Mouse (Mus musculus): ENCODE results near the gene Birc5.

- TF ChIP-seq CTCF (IDR thresholded peaks at IDR 0.05; ENCODE audit: borderline replicate concordance, control insufficient read depth, extremely low read depth, insufficient read depth, low read length, poor library complexity), result no peak
- TF ChIP-seq POLR2A (IDR thresholded peaks at IDR 0.05; ENCODE audit: control insufficient read depth, extremely low read depth, insufficient read depth, low read length, poor library complexity), result no peak
Observed at GRCm38 (mm10) chr11:117847593-117848215, 1.3 kb upstream of the Birc5 start.
